Mouse (Mus musculus) forebrain, embryonic 11.5 days (tissue): Measurements from ENCODE around the gene Hcn2. TPM values are rescaled to one million over a fixed set of nuclear protein-coding genes. Genes with fewer than 3 reads are reported as not detected.

ENCODE experiments used
- ATAC-seq: fragments of 200-750 bp; cut with Nextera tagmentation; replicated peaks from 2 replicates; pipeline ENCODE4 v1.8.0; 2017; ENCODE audit warnings: moderate TSS enrichment; ENCODE audit not compliant: low FRiP score
- DNase-seq: peaks from one replicate; pipeline ENCODE4 v3.0.0-alpha.2; 2017; ENCODE audit warnings: low spot score
- H3K27ac ChIP-seq: fragments of 300-500 bp; sonication (generic); 2 replicates; pipeline ENCODE4 v1.5.1; 2014; ENCODE audit warnings: low read depth, low read length
- H3K27me3 ChIP-seq: fragments of 300-500 bp; sonication (generic); 2 replicates; pipeline ENCODE4 v1.6.1; 2014; ENCODE audit warnings: mild to moderate bottlenecking, low read length, mixed read lengths; ENCODE audit not compliant: control insufficient read depth, insufficient read depth
- H3K36me3 ChIP-seq: fragments of 300-500 bp; sonication (generic); 2 replicates; pipeline ENCODE4 v1.6.1; 2014; ENCODE audit warnings: mild to moderate bottlenecking, low read length, moderate library complexity, mixed read lengths; ENCODE audit not compliant: control insufficient read depth, insufficient read depth
- H3K4me1 ChIP-seq: fragments of 300-500 bp; sonication (generic); replicated peaks from 2 replicates; pipeline ENCODE4 v1.6.1; 2014; ENCODE audit warnings: low read length, mixed read lengths; ENCODE audit not compliant: control insufficient read depth, insufficient read depth
- H3K4me2 ChIP-seq: fragments of 300-500 bp; sonication (generic); 2 replicates; pipeline ENCODE4 v1.6.1; 2014; ENCODE audit warnings: low read depth, mild to moderate bottlenecking, low read length, moderate library complexity, mixed read lengths; ENCODE audit not compliant: severe bottlenecking
- H3K4me3 ChIP-seq: fragments of 300-500 bp; sonication (generic); 2 replicates; pipeline ENCODE4 v1.5.1; 2014; ENCODE audit warnings: low read depth, low read length
- H3K9ac ChIP-seq: fragments of 300-500 bp; sonication (generic); 2 replicates; pipeline ENCODE4 v1.6.1; 2014; ENCODE audit warnings: low read length
- H3K9me3 ChIP-seq: fragments of 300-500 bp; sonication (generic); 2 replicates; pipeline ENCODE4 v1.6.1; 2016; ENCODE audit warnings: low read length, mixed read lengths; ENCODE audit not compliant: control insufficient read depth
- WGBS: fragments of 180-500 bp; shearing (Covaris S2); extraction: QIAGEN DNeasy Blood & Tissue Kit; methylation state at CpG from one replicate; pipeline ENCODE4 v1.1.7; 2014; 5-methylcytosine and 5-hydroxymethylcytosine counted together
- polyA plus RNA-seq: library from polyadenylated mRNA; unstranded; fragments of >200 nt; fragmentation: Nextera tagmentation; extraction: Ambion mirVana; gene quantifications from 2 replicates; pipeline ENCODE4 v1.2.1, GENCODE M21; 2014

Gene Hcn2
- polyA plus RNA-seq, 1 experiment from 2014 or later = 0.15 TPM

DNA sequence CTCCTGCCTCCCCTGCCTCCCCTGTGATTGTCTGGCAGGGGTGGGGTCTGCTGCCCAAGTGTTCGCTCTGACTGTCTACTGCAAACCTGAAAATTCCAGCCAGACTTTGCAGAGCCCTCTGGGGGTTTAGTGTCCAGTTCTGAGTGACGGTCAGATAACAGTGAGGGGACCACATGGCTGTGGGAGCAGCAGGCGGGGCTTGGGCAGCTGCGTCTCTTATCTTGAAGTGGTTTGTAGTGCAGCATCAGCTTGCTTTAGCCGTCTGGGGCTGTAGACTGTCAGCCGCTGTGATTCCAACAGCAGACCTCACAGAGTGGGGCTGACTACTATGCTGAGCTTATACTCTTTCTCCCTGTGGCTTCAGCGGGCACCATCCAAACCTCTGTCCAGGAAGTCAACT lies 7.1 kb upstream of the Hcn2 start:
- 86% methylated on average over 7 of the region's 7 CpGs for WGBS
- DNase-seq = no peak

DNA sequence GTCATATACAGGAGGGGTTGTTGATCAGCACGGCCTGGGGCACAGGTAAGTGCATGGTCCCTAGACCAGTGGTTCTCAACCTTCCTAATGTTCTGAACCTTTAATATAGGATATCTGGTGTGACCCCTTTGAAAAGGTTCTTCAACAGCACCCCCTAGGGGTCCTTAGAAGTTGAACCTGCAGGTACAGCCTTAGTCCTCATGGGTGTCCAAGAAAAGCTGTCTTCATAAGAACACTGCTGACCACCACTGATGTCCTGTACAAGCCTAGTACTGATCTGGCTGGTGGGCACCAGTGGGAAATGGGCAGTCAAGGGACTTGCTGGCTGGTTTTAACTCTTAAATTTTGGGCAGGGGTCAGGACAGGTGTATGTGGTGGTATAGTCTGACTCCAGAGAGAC lies 4.4 kb upstream of the Hcn2 start:
- DNase-seq (no peak), ATAC-seq (peak; percentile 22; the same call in 1 of the 2 replicates)
- Histone ChIP-seq H3K4me2 (no peak overlapping the region), H3K9me3 (no peaks in the 10 kb centered on the region), H3K4me3 (no peak overlapping the region), H3K27me3 (peaks cover 22% of the 10 kb centered on the region), H3K36me3 (peaks cover 15% of the 10 kb centered on the region; the same call in 1 of the 2 replicates), H3K4me1 (peaks cover 4% of the 10 kb centered on the region; the same call in 1 of the 2 replicates), H3K27ac (no peak overlapping the region), H3K9ac (no peak overlapping the region)
- WGBS = 90% methylated on average over 1 of the region's 1 CpGs

More for the DNA sequence above, 7.1 kb upstream of the Hcn2 start:
- Histone ChIP-seq H3K4me1 (peaks cover 13% of the 10 kb centered on the region), H3K36me3 (peaks cover 15% of the 10 kb centered on the region; the same call in 1 of the 2 replicates), H3K27me3 (no peaks in the 10 kb centered on the region), H3K9me3 (no peaks in the 10 kb centered on the region), H3K4me3 (no peak overlapping the region), H3K27ac (no peak overlapping the region), H3K4me2 (no peak overlapping the region), H3K9ac (no peak overlapping the region)
- ATAC-seq = no peak

DNA sequence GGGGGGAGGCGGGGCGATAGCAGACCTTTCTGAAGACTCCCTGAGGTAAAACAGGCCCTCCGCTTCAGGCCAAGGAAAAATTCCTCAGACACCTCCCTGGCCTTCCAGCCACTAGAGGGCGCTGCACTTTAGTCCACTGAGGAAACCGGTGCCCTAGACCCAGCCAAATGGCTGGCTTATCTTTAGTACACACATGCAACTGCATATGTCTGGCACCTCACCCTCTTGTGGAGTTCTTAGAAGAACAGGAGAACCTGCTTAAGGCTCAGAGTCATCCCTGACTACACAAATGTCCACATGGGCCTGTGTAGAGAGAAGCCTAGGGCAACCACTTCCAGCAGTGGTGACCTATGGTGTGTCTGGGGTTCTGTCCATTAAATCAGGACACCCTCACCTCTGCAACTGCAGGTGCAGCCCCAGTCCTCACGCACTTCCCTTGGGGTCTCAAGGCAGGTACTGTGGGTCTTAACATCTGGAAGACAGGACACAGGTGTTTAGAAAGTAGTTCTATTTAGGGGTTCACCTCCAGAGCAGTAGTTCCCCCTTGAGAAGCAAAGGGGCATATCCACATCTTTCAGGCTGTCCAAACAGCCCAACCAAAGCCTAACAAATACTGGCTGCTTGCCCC lies 3.8 kb upstream of the Hcn2 start:
- Histone ChIP-seq H3K9ac (no peak overlapping the region), H3K27me3 (peaks cover 28% of the 10 kb centered on the region), H3K4me2 (no peak overlapping the region), H3K4me3 (no peak overlapping the region), H3K4me1 (peaks cover 8% of the 10 kb centered on the region; the same call in 1 of the 2 replicates), H3K27ac (no peak overlapping the region), H3K9me3 (no peaks in the 10 kb centered on the region), H3K36me3 (peaks cover 15% of the 10 kb centered on the region; the same call in 1 of the 2 replicates)
- 12% methylated on average over 6 of the region's 6 CpGs for WGBS
- peak; percentile 37; the same call in 1 of the 2 replicates for ATAC-seq
- peak; percentile 89 for DNase-seq

- H3K36me3 ChIP-seq = peaks cover 15% of the 10 kb centered on the region; the same call in 1 of the 2 replicates
- ATAC-seq (no peak), DNase-seq (no peak)
- no peak overlapping the region for H3K4me3 ChIP-seq
- H3K27ac ChIP-seq = no peak overlapping the region
- peaks cover 8% of the 10 kb centered on the region; the same call in 1 of the 2 replicates for H3K4me1 ChIP-seq
- no peak overlapping the region for H3K4me2 ChIP-seq
- no peaks in the 10 kb centered on the region for H3K9me3 ChIP-seq
- peaks cover 33% of the 10 kb centered on the region for H3K27me3 ChIP-seq
- no peak overlapping the region for H3K9ac ChIP-seq
- WGBS = 20% methylated on average over 1 of the region's 1 CpGs
Measured at GRCm38 (mm10) chr10:79713163-79713562, 3.3 kb upstream of the Hcn2 start.

DNA sequence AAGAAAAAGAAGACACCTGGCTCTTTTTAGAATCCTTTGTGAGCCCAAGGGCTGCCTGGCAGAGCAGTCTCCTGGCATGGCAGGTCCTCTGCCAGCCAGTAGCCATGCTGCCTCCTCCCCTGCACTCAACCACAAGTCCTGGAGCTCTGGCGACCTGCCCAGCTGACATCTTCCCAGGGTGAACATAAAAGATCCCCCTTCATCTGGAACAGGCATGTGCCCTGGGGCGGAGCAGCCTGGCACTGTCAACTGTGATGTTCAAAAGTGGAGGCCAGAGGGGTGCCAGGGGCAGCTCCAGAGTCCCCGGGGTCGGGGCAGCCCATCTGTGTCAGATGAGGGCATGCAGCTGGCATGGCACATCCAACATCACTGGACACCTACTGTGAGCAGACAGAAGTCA lies 1.4 kb upstream of the Hcn2 start:
- H3K36me3 ChIP-seq = peaks cover 4% of the 10 kb centered on the region; the same call in 1 of the 2 replicates
- H3K27me3 ChIP-seq = peaks cover 41% of the 10 kb centered on the region
- H3K4me2 ChIP-seq = no peak overlapping the region
- ATAC-seq (no peak), DNase-seq (no peak)
- peaks cover 8% of the 10 kb centered on the region; the same call in 1 of the 2 replicates for H3K4me1 ChIP-seq
- no peak overlapping the region for H3K9ac ChIP-seq
- H3K9me3 ChIP-seq = no peaks in the 10 kb centered on the region
- no peak overlapping the region for H3K4me3 ChIP-seq
- 70% methylated on average over 4 of the region's 4 CpGs for WGBS
- H3K27ac ChIP-seq = no peak overlapping the region

- Histone ChIP-seq H3K4me1 (peaks cover 8% of the 10 kb centered on the region; the same call in 1 of the 2 replicates), H3K27me3 (peaks cover 41% of the 10 kb centered on the region), H3K4me2 (peak overlapping the region; percentile 83), H3K9ac (peak overlapping the region; percentile 54), H3K27ac (no peak overlapping the region), H3K4me3 (peak overlapping the region; percentile 62), H3K9me3 (no peaks in the 10 kb centered on the region), H3K36me3 (no peaks in the 10 kb centered on the region)
- no peak for DNase-seq
- under 1% methylated on average over 44 of the region's 44 CpGs for WGBS
- no peak for ATAC-seq
Measured at GRCm38 (mm10) chr10:79716988-79717355, 538 bp downstream of the Hcn2 start.

GRCm38 (mm10) chr10:79717640-79718357 lies 1.4 kb downstream of the Hcn2 start:
- Histone ChIP-seq H3K36me3 (no peaks in the 10 kb centered on the region), H3K27me3 (peaks cover 41% of the 10 kb centered on the region), H3K27ac (no peak overlapping the region), H3K4me3 (peak overlapping the region; percentile 62), H3K9me3 (no peaks in the 10 kb centered on the region), H3K9ac (no peak overlapping the region), H3K4me2 (peak overlapping the region; percentile 83), H3K4me1 (peaks cover 8% of the 10 kb centered on the region; the same call in 1 of the 2 replicates)
- 5% methylated on average over 43 of the region's 43 CpGs for WGBS
- ATAC-seq (no peak), DNase-seq (peak; percentile 88)

- Histone ChIP-seq H3K27ac (no peak overlapping the region), H3K4me2 (no peak overlapping the region), H3K4me3 (no peak overlapping the region), H3K27me3 (peaks cover 28% of the 10 kb centered on the region), H3K9ac (no peak overlapping the region), H3K36me3 (no peaks in the 10 kb centered on the region), H3K9me3 (no peaks in the 10 kb centered on the region), H3K4me1 (peaks cover 8% of the 10 kb centered on the region; the same call in 1 of the 2 replicates)
- DNase-seq = no peak
- no peak for ATAC-seq
- WGBS = 69% methylated on average over 5 of the region's 5 CpGs
Measured at GRCm38 (mm10) chr10:79721089-79721488, 4.7 kb downstream of the Hcn2 start.
